Mouse (Mus musculus): ENCODE data around the gene Slc35f4.

- no peak for TF ChIP-seq CTCF (IDR thresholded peaks at IDR 0.05; ENCODE audit: extremely low read depth, insufficient read depth, low read length)
- no peak for TF ChIP-seq POLR2A (IDR thresholded peaks at IDR 0.05; ENCODE audit: extremely low read depth, insufficient read depth, low read length)
Observed at GRCm38 (mm10) chr14:49313376-49313775, 212.5 kb downstream of the Slc35f4 start.

Measured in cortical plate, adult 2 months (tissue).